Mouse (Mus musculus): Measurements from ENCODE around the gene Anks1. TPM values are rescaled to one million over a fixed set of nuclear protein-coding genes. Genes with fewer than 3 reads are reported as not detected.

Anks1 gene
- total and polyA plus RNA-seq, 3 experiments = 6.6 to 13.3 (median 9.6) TPM

DNA sequence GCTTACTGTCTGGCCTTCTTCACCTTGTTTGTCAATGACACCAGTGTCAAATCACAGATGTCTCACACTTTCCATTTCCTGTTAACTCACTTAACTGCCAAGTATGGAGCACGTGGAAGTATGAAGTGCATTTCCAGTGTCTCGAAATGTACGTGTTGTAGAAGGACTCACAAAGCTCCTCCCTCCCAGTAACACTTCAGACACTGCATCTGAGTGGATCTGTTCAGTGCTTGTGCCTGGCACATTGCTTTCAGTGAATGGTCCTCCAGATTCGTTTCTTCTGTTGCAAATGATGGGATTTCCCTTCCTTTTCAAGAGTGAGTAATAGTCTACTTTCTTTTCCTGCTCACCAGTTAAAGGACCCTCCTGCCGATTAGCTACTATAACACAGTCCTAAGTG, 61.2 kb downstream of the Anks1 start:
- H3K9me3 ChIP-seq (replicated peaks) = no peaks in the 10 kb centered on the region
- no peaks in the 10 kb centered on the region for H3K27me3 ChIP-seq (ENCODE audit: insufficient read depth, low read length)
- no peak for ATAC-seq (ENCODE audit: extremely low read depth, insufficient number of reproducible peaks, low FRiP score, poor library complexity, severe bottlenecking)
- TF ChIP-seq GATA2 (IDR thresholded peaks at IDR 0.05; ENCODE audit: borderline replicate concordance, low read depth, low read length) (no peak), GATA1 (IDR thresholded peaks at IDR 0.05; ENCODE audit: borderline replicate concordance, low read length) (no peak), POLR2AphosphoS5 (IDR thresholded peaks at IDR 0.05; ENCODE audit: insufficient replicate concordance, low read depth, low read length) (no peak), TAL1 (conservative IDR thresholded peaks at IDR 0.05; ENCODE audit: low read depth, low read length) (no peak), CTCF (IDR thresholded peaks at IDR 0.05; ENCODE audit: low read depth, low read length) (no peak)
- H3K4me3 ChIP-seq (ENCODE audit: low read depth, low read length) = no peak overlapping the region
- H3K36me3 ChIP-seq (replicated peaks) = peaks cover 14% of the 10 kb centered on the region
- H3K4me1 ChIP-seq (ENCODE audit: insufficient read depth, low read depth, low read length) = no peaks in the 10 kb centered on the region
- no peak for DNase-seq (ENCODE audit: low spot score)

DNA sequence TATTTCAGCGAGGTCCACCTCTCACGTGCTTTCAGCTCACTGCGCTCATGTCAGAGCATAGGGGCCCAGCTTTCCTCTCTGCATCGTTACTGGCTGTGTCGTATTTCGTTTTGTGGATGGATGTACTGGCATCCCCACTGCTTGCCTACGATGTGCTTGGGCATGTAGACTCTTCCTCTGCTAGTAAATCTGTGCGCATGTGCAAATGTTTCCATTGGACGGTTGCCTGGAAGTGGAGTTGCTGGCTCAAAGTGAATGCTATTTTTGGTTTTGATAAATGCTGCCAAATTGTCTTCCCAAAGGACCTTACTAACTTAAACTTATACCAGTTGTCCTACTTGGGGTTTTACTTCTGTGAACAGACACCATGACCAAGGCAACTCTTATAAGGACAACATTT, 62.4 kb downstream of the Anks1 start:
- Histone ChIP-seq H3K9me3 (replicated peaks) (no peaks in the 10 kb centered on the region), H3K4me1 (ENCODE audit: insufficient read depth, low read depth, low read length) (no peaks in the 10 kb centered on the region), H3K4me3 (ENCODE audit: low read depth, low read length) (no peak overlapping the region), H3K27me3 (ENCODE audit: insufficient read depth, low read length) (no peaks in the 10 kb centered on the region), H3K36me3 (replicated peaks) (peaks cover 26% of the 10 kb centered on the region)
- DNase-seq (ENCODE audit: low spot score) (no peak), ATAC-seq (ENCODE audit: extremely low read depth, insufficient number of reproducible peaks, low FRiP score, poor library complexity, severe bottlenecking) (no peak)
- no peak for TF ChIP-seq CTCF (IDR thresholded peaks at IDR 0.05; ENCODE audit: low read depth, low read length)
- TF ChIP-seq TAL1 (conservative IDR thresholded peaks at IDR 0.05; ENCODE audit: low read depth, low read length) = no peak
- TF ChIP-seq GATA2 (IDR thresholded peaks at IDR 0.05; ENCODE audit: borderline replicate concordance, low read depth, low read length) = no peak
- TF ChIP-seq POLR2AphosphoS5 (IDR thresholded peaks at IDR 0.05; ENCODE audit: insufficient replicate concordance, low read depth, low read length) = no peak
- TF ChIP-seq GATA1 (IDR thresholded peaks at IDR 0.05; ENCODE audit: borderline replicate concordance, low read length) = no peak

DNA sequence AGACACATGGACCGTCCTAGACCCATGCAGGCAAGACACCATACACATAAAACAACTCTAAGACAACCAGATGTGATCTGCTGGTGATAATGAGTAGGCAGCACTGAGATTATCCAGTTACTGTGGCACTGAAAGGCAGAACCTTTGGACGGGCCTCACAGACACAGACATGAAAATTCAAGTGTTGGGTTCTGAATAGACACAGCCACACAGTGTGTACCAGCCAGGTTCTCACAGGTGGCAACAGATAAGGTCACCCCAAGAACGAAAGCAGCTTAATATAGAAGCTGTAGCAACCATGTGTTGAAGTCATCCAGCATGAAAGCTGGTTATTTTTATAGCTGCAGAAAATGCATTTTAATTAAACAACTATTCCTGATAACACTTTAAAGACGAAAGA, 64.2 kb downstream of the Anks1 start:
- no peak for TF ChIP-seq GATA1 (IDR thresholded peaks at IDR 0.05; ENCODE audit: borderline replicate concordance, low read length)
- TF ChIP-seq GATA2 (IDR thresholded peaks at IDR 0.05; ENCODE audit: borderline replicate concordance, low read depth, low read length) = no peak
- no peak for TF ChIP-seq TAL1 (conservative IDR thresholded peaks at IDR 0.05; ENCODE audit: low read depth, low read length)
- no peak for TF ChIP-seq POLR2AphosphoS5 (IDR thresholded peaks at IDR 0.05; ENCODE audit: insufficient replicate concordance, low read depth, low read length)
- TF ChIP-seq CTCF (IDR thresholded peaks at IDR 0.05; ENCODE audit: low read depth, low read length) = no peak
- DNase-seq (ENCODE audit: low spot score) = no peak
- H3K4me3 ChIP-seq (ENCODE audit: low read depth, low read length) = no peak overlapping the region
- H3K36me3 ChIP-seq (replicated peaks) = peaks cover 44% of the 10 kb centered on the region
- H3K27me3 ChIP-seq (ENCODE audit: insufficient read depth, low read length) = no peaks in the 10 kb centered on the region
- H3K9me3 ChIP-seq (replicated peaks) = no peaks in the 10 kb centered on the region
- H3K4me1 ChIP-seq (ENCODE audit: insufficient read depth, low read depth, low read length) = no peaks in the 10 kb centered on the region
- ATAC-seq (ENCODE audit: extremely low read depth, insufficient number of reproducible peaks, low FRiP score, poor library complexity, severe bottlenecking) = no peak

DNA sequence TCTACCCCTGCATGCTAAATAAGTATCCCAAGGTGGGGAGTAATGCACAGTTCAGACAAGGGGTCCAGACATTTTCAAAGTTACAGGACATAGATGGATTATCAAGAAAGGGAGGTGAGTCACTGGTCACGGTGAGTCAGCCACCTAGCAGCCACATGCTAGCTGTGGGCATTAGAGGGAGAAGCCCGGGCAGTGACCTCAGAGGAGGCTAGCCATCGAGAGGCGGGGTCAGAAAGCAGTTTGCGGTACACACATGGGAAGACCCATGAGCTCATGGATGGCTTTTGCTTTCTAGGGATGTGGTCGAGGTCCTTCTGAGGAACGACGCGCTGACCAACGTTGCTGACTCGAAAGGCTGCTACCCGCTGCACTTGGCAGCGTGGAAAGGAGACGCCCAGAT, 67.2 kb downstream of the Anks1 start:
- H3K27me3 ChIP-seq (ENCODE audit: insufficient read depth, low read length) = no peaks in the 10 kb centered on the region
- H3K9me3 ChIP-seq (replicated peaks) = no peaks in the 10 kb centered on the region
- DNase-seq (ENCODE audit: low spot score) (no peak), ATAC-seq (ENCODE audit: extremely low read depth, insufficient number of reproducible peaks, low FRiP score, poor library complexity, severe bottlenecking) (no peak)
- no peak for TF ChIP-seq TAL1 (conservative IDR thresholded peaks at IDR 0.05; ENCODE audit: low read depth, low read length)
- no peak for TF ChIP-seq POLR2AphosphoS5 (IDR thresholded peaks at IDR 0.05; ENCODE audit: insufficient replicate concordance, low read depth, low read length)
- no peak for TF ChIP-seq CTCF (IDR thresholded peaks at IDR 0.05; ENCODE audit: low read depth, low read length)
- TF ChIP-seq GATA1 (IDR thresholded peaks at IDR 0.05; ENCODE audit: borderline replicate concordance, low read length) = no peak
- no peak for TF ChIP-seq GATA2 (IDR thresholded peaks at IDR 0.05; ENCODE audit: borderline replicate concordance, low read depth, low read length)
- H3K4me3 ChIP-seq (ENCODE audit: low read depth, low read length) = no peak overlapping the region
- H3K4me1 ChIP-seq (ENCODE audit: insufficient read depth, low read depth, low read length) = no peaks in the 10 kb centered on the region
- H3K36me3 ChIP-seq (replicated peaks) = peaks cover 68% of the 10 kb centered on the region

DNA sequence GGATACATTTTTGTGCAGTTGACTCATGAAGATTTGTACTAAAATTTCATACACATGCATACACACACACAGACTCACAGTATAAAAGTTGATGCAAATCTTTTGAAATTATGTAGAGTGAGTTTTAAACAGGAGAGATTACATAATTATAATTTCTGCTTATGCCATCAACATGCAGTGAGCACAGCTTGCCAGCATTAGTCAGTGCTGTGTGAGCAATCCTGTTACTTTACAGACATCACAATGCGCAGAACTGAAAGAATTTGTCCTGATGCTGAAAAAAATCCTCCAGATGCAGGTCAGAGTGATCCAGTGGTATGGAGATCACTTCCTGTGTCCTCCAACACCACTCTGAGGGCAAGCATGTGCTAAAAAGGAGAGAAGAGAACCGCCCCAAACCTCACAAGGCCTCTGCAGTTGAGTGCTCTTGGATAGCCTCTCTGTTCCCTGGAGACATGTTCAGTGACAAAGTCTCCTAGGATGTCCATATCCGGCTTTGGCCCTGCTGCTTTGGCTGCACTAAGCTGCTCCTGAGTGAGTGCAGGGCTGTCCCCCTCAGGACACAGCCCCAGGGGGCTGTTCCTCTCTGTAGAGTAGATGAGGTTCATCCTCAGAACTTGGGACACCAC, 68.0 kb downstream of the Anks1 start:
- no peak for ATAC-seq (ENCODE audit: extremely low read depth, insufficient number of reproducible peaks, low FRiP score, poor library complexity, severe bottlenecking)
- H3K9me3 ChIP-seq (replicated peaks) = no peaks in the 10 kb centered on the region
- no peak for DNase-seq (ENCODE audit: low spot score)
- TF ChIP-seq TAL1 (conservative IDR thresholded peaks at IDR 0.05; ENCODE audit: low read depth, low read length) (no peak), GATA1 (IDR thresholded peaks at IDR 0.05; ENCODE audit: borderline replicate concordance, low read length) (no peak), GATA2 (IDR thresholded peaks at IDR 0.05; ENCODE audit: borderline replicate concordance, low read depth, low read length) (no peak), POLR2AphosphoS5 (IDR thresholded peaks at IDR 0.05; ENCODE audit: insufficient replicate concordance, low read depth, low read length) (no peak), CTCF (IDR thresholded peaks at IDR 0.05; ENCODE audit: low read depth, low read length) (no peak)
- no peaks in the 10 kb centered on the region for H3K27me3 ChIP-seq (ENCODE audit: insufficient read depth, low read length)
- peaks cover 70% of the 10 kb centered on the region for H3K36me3 ChIP-seq (replicated peaks)
- H3K4me3 ChIP-seq (ENCODE audit: low read depth, low read length) = no peak overlapping the region
- H3K4me1 ChIP-seq (ENCODE audit: insufficient read depth, low read depth, low read length) = no peaks in the 10 kb centered on the region

DNA sequence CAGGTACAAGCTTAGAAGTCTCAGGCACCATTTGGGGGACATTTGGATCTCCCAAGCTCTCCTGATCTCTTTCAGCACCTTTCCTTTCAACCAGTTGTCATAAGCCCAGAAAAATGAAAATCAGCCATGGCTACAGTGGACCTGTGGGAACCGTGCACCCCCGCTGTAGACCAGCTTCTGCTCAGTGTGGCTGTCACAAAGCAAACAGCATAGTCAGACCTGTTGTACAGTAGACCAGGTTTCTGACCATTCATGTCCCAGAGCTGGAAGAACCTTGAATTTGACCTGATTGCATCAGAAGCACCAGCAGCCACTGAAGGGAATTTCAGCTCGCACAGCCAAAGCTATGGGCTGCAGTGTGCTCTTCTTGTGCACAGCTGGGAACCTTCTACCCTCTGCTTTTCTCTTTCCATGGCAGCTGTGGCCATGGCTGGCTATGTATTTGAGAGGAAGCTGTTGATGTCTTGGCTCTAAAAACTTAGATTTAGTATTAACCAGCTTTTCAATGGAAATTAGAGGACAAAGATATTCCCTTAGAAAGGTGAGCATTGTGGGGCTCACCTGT, 71.4 kb downstream of the Anks1 start:
- Histone ChIP-seq H3K4me1 (ENCODE audit: insufficient read depth, low read depth, low read length) (no peaks in the 10 kb centered on the region), H3K27me3 (ENCODE audit: insufficient read depth, low read length) (no peaks in the 10 kb centered on the region), H3K36me3 (replicated peaks) (peaks cover 85% of the 10 kb centered on the region), H3K9me3 (replicated peaks) (no peaks in the 10 kb centered on the region), H3K4me3 (ENCODE audit: low read depth, low read length) (no peak overlapping the region)
- ATAC-seq (ENCODE audit: extremely low read depth, insufficient number of reproducible peaks, low FRiP score, poor library complexity, severe bottlenecking) (no peak), DNase-seq (ENCODE audit: low spot score) (no peak)
- no peak for TF ChIP-seq GATA1 (IDR thresholded peaks at IDR 0.05; ENCODE audit: borderline replicate concordance, low read length)
- no peak for TF ChIP-seq POLR2AphosphoS5 (IDR thresholded peaks at IDR 0.05; ENCODE audit: insufficient replicate concordance, low read depth, low read length)
- TF ChIP-seq GATA2 (IDR thresholded peaks at IDR 0.05; ENCODE audit: borderline replicate concordance, low read depth, low read length) = no peak
- no peak for TF ChIP-seq CTCF (IDR thresholded peaks at IDR 0.05; ENCODE audit: low read depth, low read length)
- no peak for TF ChIP-seq TAL1 (conservative IDR thresholded peaks at IDR 0.05; ENCODE audit: low read depth, low read length)
